Mouse (Mus musculus): ENCODE data around the gene Nmnat2.
A peak's percentile ranks its signal among the peaks of the same experiment; 100 is the strongest.
"Not testable (repeated sequence)": the region's sequence is repeated elsewhere in the genome, so short reads cannot be mapped to it uniquely, and the experiment has no call there.

Gene Nmnat2

GRCm38 (mm10) chr1:153062547-153062946 is 107.8 kb downstream of the Nmnat2 start:
- DNase-seq, result no peak

- no peak for DNase-seq
These were observed 110.1 kb downstream of the Nmnat2 start for GRCm38 (mm10) chr1:153064784-153065390.

- DNase-seq, result peak; percentile 32 to 50
These were observed 110.9 kb downstream of the Nmnat2 start for GRCm38 (mm10) chr1:153065473-153066386.

- no peak for DNase-seq
These were observed 111.6 kb downstream of the Nmnat2 start for GRCm38 (mm10) chr1:153066387-153066781.

- DNase-seq, result no peak
These were observed 116.8 kb downstream of the Nmnat2 start for GRCm38 (mm10) chr1:153071563-153071962.

- no peak for DNase-seq
These were observed 117.2 kb downstream of the Nmnat2 start for GRCm38 (mm10) chr1:153071995-153072394.

- no peak for DNase-seq
These were observed 117.9 kb downstream of the Nmnat2 start for GRCm38 (mm10) chr1:153072711-153073110.

- no peak for DNase-seq
These were observed 118.6 kb downstream of the Nmnat2 start for GRCm38 (mm10) chr1:153073441-153073840.

GRCm38 (mm10) chr1:153075087-153075736 is 120.4 kb downstream of the Nmnat2 start:
- DNase-seq, result no peak

- DNase-seq, result no peak
These were observed 121.2 kb downstream of the Nmnat2 start for GRCm38 (mm10) chr1:153075955-153076354.

GRCm38 (mm10) chr1:153083233-153083632 is 128.4 kb downstream of the Nmnat2 start:
- DNase-seq, result not testable (repeated sequence)

GRCm38 (mm10) chr1:153084191-153084590 is 129.4 kb downstream of the Nmnat2 start:
- DNase-seq, result no peak

GRCm38 (mm10) chr1:153085198-153085597 is 130.4 kb downstream of the Nmnat2 start:
- no peak for DNase-seq

- DNase-seq, result no peak
These were observed 133.0 kb downstream of the Nmnat2 start for GRCm38 (mm10) chr1:153087771-153088170.

GRCm38 (mm10) chr1:153090081-153090480 is 135.3 kb downstream of the Nmnat2 start:
- DNase-seq, result no peak

- no peak for DNase-seq
These were observed 136.0 kb downstream of the Nmnat2 start for GRCm38 (mm10) chr1:153090807-153091206.

GRCm38 (mm10) chr1:153091438-153092236 is 136.8 kb downstream of the Nmnat2 start:
- peak; percentile 41 to 75 for DNase-seq

GRCm38 (mm10) chr1:153092237-153092975 is 137.6 kb downstream of the Nmnat2 start:
- peak; percentile 60 to 70 for DNase-seq

- no peak for DNase-seq
These were observed 138.4 kb downstream of the Nmnat2 start for GRCm38 (mm10) chr1:153093172-153093571.

GRCm38 (mm10) chr1:153093581-153093980 is 138.8 kb downstream of the Nmnat2 start:
- no peak for DNase-seq

- DNase-seq, result no peak
These were observed 139.7 kb downstream of the Nmnat2 start for GRCm38 (mm10) chr1:153094226-153095076.
